Mouse (Mus musculus) neural tube, embryonic 11.5 days (tissue): Measurements from ENCODE around the gene Bfar. TPM values are rescaled to one million over a fixed set of nuclear protein-coding genes. Genes with fewer than 3 reads are reported as not detected.
"Not testable (repeated sequence)": the region's sequence is repeated elsewhere in the genome, so short reads cannot be mapped to it uniquely, and the experiment has no call there.

Experiments
- ATAC-seq: fragments of 200-750 bp; cut with Nextera tagmentation; 2 replicates; pipeline ENCODE4 v1.8.0; 2017; ENCODE audit warnings: moderate number of reproducible peaks, mild to moderate bottlenecking, moderate TSS enrichment, moderate library complexity; ENCODE audit not compliant: insufficient read depth, low FRiP score, low TSS enrichment
- DNase-seq: peaks from one replicate; pipeline ENCODE4 v3.0.0-alpha.2; 2015; ENCODE audit warnings: low spot score
- H3K27ac ChIP-seq: fragments of 300-500 bp; sonication (generic); 2 replicates; pipeline ENCODE4 v1.5.1; 2014; ENCODE audit warnings: low read depth, mild to moderate bottlenecking, low read length
- H3K27me3 ChIP-seq: fragments of 300-500 bp; sonication (generic); 2 replicates; pipeline ENCODE4 v1.6.1; 2014; ENCODE audit warnings: mild to moderate bottlenecking, low read length, mixed read lengths; ENCODE audit not compliant: control insufficient read depth, insufficient read depth
- H3K36me3 ChIP-seq: fragments of 300-500 bp; sonication (generic); 2 replicates; pipeline ENCODE4 v1.6.1; 2014; ENCODE audit warnings: mild to moderate bottlenecking, low read length, moderate library complexity, mixed read lengths; ENCODE audit not compliant: control insufficient read depth, insufficient read depth
- H3K4me1 ChIP-seq: fragments of 300-500 bp; sonication (generic); 2 replicates; pipeline ENCODE4 v1.6.1; 2014; ENCODE audit warnings: low read length, mixed read lengths; ENCODE audit not compliant: control insufficient read depth, insufficient read depth
- H3K4me2 ChIP-seq: fragments of 300-500 bp; sonication (generic); 2 replicates; pipeline ENCODE4 v1.6.1; 2014; ENCODE audit warnings: low read depth, mild to moderate bottlenecking, moderate library complexity
- H3K4me3 ChIP-seq: fragments of 300-500 bp; sonication (generic); 2 replicates; pipeline ENCODE4 v1.5.1; 2014; ENCODE audit warnings: low read depth, low read length
- H3K9ac ChIP-seq: fragments of 300-500 bp; sonication (generic); 2 replicates; pipeline ENCODE4 v1.6.1; 2014; ENCODE audit warnings: mild to moderate bottlenecking, low read length
- H3K9me3 ChIP-seq: fragments of 300-500 bp; sonication (generic); 2 replicates; pipeline ENCODE4 v1.6.1; 2016; ENCODE audit warnings: low read length; ENCODE audit not compliant: control insufficient read depth
- WGBS: fragments of 180-500 bp; shearing (Covaris S2); extraction: QIAGEN DNeasy Blood & Tissue Kit; methylation state at CpG from one replicate; pipeline ENCODE4 v1.1.7; 2014; 5-methylcytosine and 5-hydroxymethylcytosine counted together
- polyA plus RNA-seq: library from polyadenylated mRNA; unstranded; fragments of >200 nt; fragmentation: Nextera tagmentation; extraction: Ambion mirVana; gene quantifications from 2 replicates; pipeline ENCODE4 v1.2.1, GENCODE M21; 2014

Gene Bfar
- polyA plus RNA-seq, 1 experiment from 2014 or later = 43.2 TPM

GRCm38 (mm10) chr16:13667878-13668343 is 3.7 kb upstream of the Bfar start, which contains the start of gene Parn:
TSS of gene Parn (minus strand) at chr16:13668170.
- DNase-seq = peak; percentile 92
- Histone ChIP-seq H3K9me3 (no peaks in the 10 kb centered on the region), H3K27ac (peak within 1 kb of the TSS; percentile 20; the same call in 1 of the 2 replicates), H3K27me3 (no peaks in the 10 kb centered on the region), H3K36me3 (peaks cover 2% of the 10 kb centered on the region; the same call in 1 of the 2 replicates), H3K9ac (peak within 1 kb of the TSS; percentile 80), H3K4me1 (peaks cover 3% of the 10 kb centered on the region), H3K4me2 (peak within 1 kb of the TSS; percentile 81), H3K4me3 (peak within 1 kb of the TSS; percentile 74)
- WGBS = 0% methylated on average over 35 of the region's 35 CpGs
- peak; percentile 84 for ATAC-seq

GRCm38 (mm10) chr16:13668402-13669108 is 3.1 kb upstream of the Bfar start:
- peak overlapping the region; percentile 81 for H3K4me2 ChIP-seq
- no peak for ATAC-seq
- no peaks in the 10 kb centered on the region for H3K36me3 ChIP-seq
- no peak for DNase-seq
- no peak overlapping the region; the same call in 1 of the 2 replicates for H3K4me3 ChIP-seq
- H3K9ac ChIP-seq = no peak overlapping the region; the same call in 1 of the 2 replicates
- H3K27ac ChIP-seq = no peak overlapping the region
- no peaks in the 10 kb centered on the region for H3K9me3 ChIP-seq
- peaks cover 5% of the 10 kb centered on the region for H3K4me1 ChIP-seq
- WGBS = 83% methylated on average over 10 of the region's 10 CpGs
- H3K27me3 ChIP-seq = no peaks in the 10 kb centered on the region

- Histone ChIP-seq H3K27me3 (no peaks in the 10 kb centered on the region), H3K4me1 (peaks cover 5% of the 10 kb centered on the region), H3K9ac (no peak overlapping the region), H3K36me3 (no peaks in the 10 kb centered on the region), H3K4me3 (no peak overlapping the region), H3K9me3 (no peaks in the 10 kb centered on the region), H3K27ac (no peak overlapping the region), H3K4me2 (no peak overlapping the region)
- DNase-seq (no peak), ATAC-seq (no peak)
- WGBS = 94% methylated on average over 1 of the region's 1 CpGs
Measured at GRCm38 (mm10) chr16:13669282-13669681, 2.4 kb upstream of the Bfar start.

GRCm38 (mm10) chr16:13670896-13671295 is 762 bp upstream of the Bfar start:
- not testable (repeated sequence) for H3K36me3 ChIP-seq, ATAC-seq, H3K4me2 ChIP-seq, H3K27ac ChIP-seq, H3K4me1 ChIP-seq, H3K9me3 ChIP-seq, H3K27me3 ChIP-seq, H3K4me3 ChIP-seq, H3K9ac ChIP-seq, DNase-seq
- WGBS = 80% methylated on average over 5 of the region's 5 CpGs

GRCm38 (mm10) chr16:13672386-13672898 is 784 bp downstream of the Bfar start:
- Histone ChIP-seq H3K4me1 (peaks cover 5% of the 10 kb centered on the region), H3K27me3 (no peaks in the 10 kb centered on the region), H3K4me2 (peak overlapping the region; percentile 62), H3K36me3 (peaks cover 3% of the 10 kb centered on the region; the same call in 1 of the 2 replicates), H3K4me3 (peak overlapping the region; percentile 94), H3K9me3 (no peaks in the 10 kb centered on the region), H3K27ac (0 out of 2 replicates have a peak overlapping the region, but pooled peaks have one; percentile 58), H3K9ac (peak overlapping the region; percentile 92)
- WGBS = 2% methylated on average over 20 of the region's 20 CpGs
- ATAC-seq = 0 out of 2 replicates have a peak, but pooled peaks have one; percentile 39
- DNase-seq = peak; percentile 62

- Histone ChIP-seq H3K27ac (no peak overlapping the region), H3K4me3 (no peak overlapping the region), H3K27me3 (no peaks in the 10 kb centered on the region), H3K9ac (no peak overlapping the region), H3K4me1 (peaks cover 5% of the 10 kb centered on the region), H3K36me3 (peaks cover 3% of the 10 kb centered on the region; the same call in 1 of the 2 replicates), H3K9me3 (no peaks in the 10 kb centered on the region), H3K4me2 (peak overlapping the region; percentile 62)
- DNase-seq = no peak
- no peak for ATAC-seq
- WGBS = 84% methylated on average over 5 of the region's 5 CpGs
Measured at GRCm38 (mm10) chr16:13673114-13673513, 1.5 kb downstream of the Bfar start.

DNA sequence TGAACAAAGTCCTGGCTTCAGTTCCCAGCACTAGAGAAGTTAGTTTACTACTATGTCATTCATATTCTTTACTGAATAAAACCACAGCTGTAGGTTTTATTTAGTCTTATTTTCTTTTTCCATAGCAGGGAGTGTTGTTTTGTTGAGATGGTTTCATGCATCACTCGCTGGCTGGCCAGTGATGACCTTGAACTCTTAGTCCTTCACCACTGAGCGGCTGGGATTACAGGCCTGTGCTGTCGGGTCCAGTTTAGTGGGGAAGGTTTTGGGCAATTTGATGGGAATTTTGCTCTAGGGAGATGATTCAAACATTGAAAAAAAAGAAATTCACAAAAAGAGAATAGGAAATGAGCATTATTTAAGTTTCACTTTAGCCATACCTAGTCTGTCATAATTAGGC is 2.9 kb downstream of the Bfar start:
- H3K9me3 ChIP-seq = no peaks in the 10 kb centered on the region
- peaks cover 5% of the 10 kb centered on the region for H3K4me1 ChIP-seq
- H3K27me3 ChIP-seq = no peaks in the 10 kb centered on the region
- DNase-seq (no peak), ATAC-seq (no peak)
- H3K36me3 ChIP-seq = peaks cover 3% of the 10 kb centered on the region; the same call in 1 of the 2 replicates
- H3K27ac ChIP-seq = no peak overlapping the region
- WGBS = 93% methylated on average over 3 of the region's 3 CpGs
- no peak overlapping the region for H3K4me2 ChIP-seq
- H3K9ac ChIP-seq = no peak overlapping the region
- H3K4me3 ChIP-seq = no peak overlapping the region

DNA sequence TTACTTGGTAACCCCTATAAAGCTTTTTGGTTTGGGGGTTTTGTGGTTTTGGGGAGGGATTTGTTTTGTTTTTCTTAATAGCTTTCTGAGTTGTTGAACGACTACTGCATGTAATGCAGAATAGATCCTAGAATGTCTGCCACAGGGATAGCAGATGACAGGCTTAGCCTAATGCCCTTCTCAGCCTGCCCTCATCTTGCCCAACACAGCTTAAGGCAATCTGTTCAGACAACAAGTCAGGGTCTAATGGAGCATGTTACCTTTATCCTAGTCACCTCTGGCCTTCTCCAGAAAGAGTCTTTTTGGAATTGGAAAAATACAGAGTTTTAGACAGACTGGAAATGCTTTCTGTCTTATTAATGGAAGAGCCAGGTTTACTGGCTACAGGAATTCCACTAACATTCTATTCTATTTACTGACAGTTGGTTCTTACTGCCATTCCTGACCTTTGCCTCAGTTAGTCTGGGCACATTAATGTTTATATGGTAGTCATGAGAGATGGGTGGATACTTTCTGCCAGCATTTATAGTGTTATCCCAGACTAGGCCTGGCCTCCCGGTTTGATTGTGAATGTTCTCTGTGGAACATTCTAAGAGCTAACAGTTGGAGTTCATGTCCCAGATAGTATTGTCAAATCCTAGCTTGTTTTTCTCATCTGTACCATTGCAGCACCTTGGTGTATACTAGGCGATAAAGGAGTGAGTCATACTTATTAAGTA is 7.1 kb downstream of the Bfar start:
- H3K27ac ChIP-seq = no peak overlapping the region
- WGBS = 95% methylated on average over 3 of the region's 3 CpGs
- H3K4me3 ChIP-seq = no peak overlapping the region

More for the DNA sequence above, 7.1 kb downstream of the Bfar start:
- H3K27me3 ChIP-seq = no peaks in the 10 kb centered on the region
- H3K9ac ChIP-seq = no peak overlapping the region
- DNase-seq (no peak), ATAC-seq (no peak)
- peaks cover 3% of the 10 kb centered on the region; the same call in 1 of the 2 replicates for H3K36me3 ChIP-seq
- no peak overlapping the region for H3K4me2 ChIP-seq
- no peaks in the 10 kb centered on the region for H3K4me1 ChIP-seq
- H3K9me3 ChIP-seq = no peaks in the 10 kb centered on the region
